Mouse (Mus musculus): ENCODE data around the gene P2rx6. TPM values are rescaled to one million over a fixed set of nuclear protein-coding genes. Genes with fewer than 3 reads are reported as not detected.

The P2rx6 gene
- polyA plus RNA-seq, 1 experiment from 2014 or later: 0.08 TPM

GRCm38 (mm10) chr16:17564221-17564620 lies 2.5 kb downstream of the P2rx6 start:
- no peak overlapping the region for H3K4me2 ChIP-seq
- H3K27ac ChIP-seq: no peak overlapping the region
- 36% methylated on average over 2 of the region's 2 CpGs for WGBS (ENCODE audit: insufficient replicate concordance)
- no peaks in the 10 kb centered on the region for H3K9me3 ChIP-seq (replicated peaks)
- peaks cover 92% of the 10 kb centered on the region for H3K27me3 ChIP-seq (replicated peaks)
- H3K9ac ChIP-seq: no peak overlapping the region
- no peaks in the 10 kb centered on the region for H3K36me3 ChIP-seq
- H3K4me1 ChIP-seq: peaks cover 22% of the 10 kb centered on the region
- H3K4me3 ChIP-seq: no peak overlapping the region
- ATAC-seq: no peak

GRCm38 (mm10) chr16:17564771-17565170 lies 3.1 kb downstream of the P2rx6 start:
- no peaks in the 10 kb centered on the region for H3K9me3 ChIP-seq (replicated peaks)
- no peak overlapping the region for H3K4me3 ChIP-seq
- WGBS (ENCODE audit: insufficient replicate concordance): 31% methylated on average over 3 of the region's 3 CpGs
- peaks cover 20% of the 10 kb centered on the region for H3K4me1 ChIP-seq
- no peak overlapping the region for H3K9ac ChIP-seq
- H3K27ac ChIP-seq: no peak overlapping the region
- no peak for ATAC-seq
- H3K4me2 ChIP-seq: no peak overlapping the region
- H3K36me3 ChIP-seq: no peaks in the 10 kb centered on the region
- peaks cover 89% of the 10 kb centered on the region for H3K27me3 ChIP-seq (replicated peaks)

- Histone ChIP-seq H3K4me2 (no peak overlapping the region), H3K27ac (no peak overlapping the region), H3K36me3 (no peaks in the 10 kb centered on the region), H3K9ac (no peak overlapping the region), H3K27me3 (replicated peaks) (peaks cover 86% of the 10 kb centered on the region), H3K9me3 (replicated peaks) (no peaks in the 10 kb centered on the region), H3K4me1 (peaks cover 15% of the 10 kb centered on the region), H3K4me3 (no peak overlapping the region)
- 22% methylated on average over 4 of the region's 4 CpGs for WGBS (ENCODE audit: insufficient replicate concordance)
- ATAC-seq: no peak
Observed at GRCm38 (mm10) chr16:17566186-17566585, 4.5 kb downstream of the P2rx6 start.

- H3K4me3 ChIP-seq: peak overlapping the region; percentile 51
- H3K9ac ChIP-seq: no peak overlapping the region; the same call in 1 of the 2 replicates
- ATAC-seq: no peak
- H3K36me3 ChIP-seq: no peaks in the 10 kb centered on the region
- no peak overlapping the region for H3K27ac ChIP-seq
- peaks cover 74% of the 10 kb centered on the region for H3K27me3 ChIP-seq (replicated peaks)
- H3K4me2 ChIP-seq: peak overlapping the region; percentile 73
- 12% methylated on average over 45 of the region's 45 CpGs for WGBS (ENCODE audit: insufficient replicate concordance)
- H3K4me1 ChIP-seq: peaks cover 12% of the 10 kb centered on the region
- H3K9me3 ChIP-seq (replicated peaks): no peaks in the 10 kb centered on the region
Observed at GRCm38 (mm10) chr16:17575870-17576824, 14.5 kb downstream of the P2rx6 start.

- Histone ChIP-seq H3K4me1 (peaks cover 12% of the 10 kb centered on the region), H3K4me2 (peak overlapping the region; percentile 73), H3K27ac (no peak overlapping the region), H3K9me3 (replicated peaks) (no peaks in the 10 kb centered on the region), H3K4me3 (peak overlapping the region; percentile 51), H3K27me3 (replicated peaks) (peaks cover 68% of the 10 kb centered on the region), H3K36me3 (no peaks in the 10 kb centered on the region), H3K9ac (no peak overlapping the region)
- WGBS (ENCODE audit: insufficient replicate concordance): 21% methylated on average over 8 of the region's 8 CpGs
- ATAC-seq: no peak
Observed at GRCm38 (mm10) chr16:17576825-17577215, 15.1 kb downstream of the P2rx6 start.

GRCm38 (mm10) chr16:17583064-17583463 lies 21.4 kb downstream of the P2rx6 start, which contains the start of gene Slc7a4:
TSS of gene Slc7a4 (minus strand) at chr16:17583214.
- no peak within 1 kb of the TSS for H3K4me3 ChIP-seq
- no peaks in the 10 kb centered on the region for H3K36me3 ChIP-seq
- no peak within 1 kb of the TSS for H3K9ac ChIP-seq
- no peaks in the 10 kb centered on the region for H3K4me1 ChIP-seq
- ATAC-seq: no peak
- WGBS (ENCODE audit: insufficient replicate concordance): 27% methylated on average over 8 of the region's 8 CpGs
- H3K27ac ChIP-seq: no peak within 1 kb of the TSS
- peaks cover 8% of the 10 kb centered on the region for H3K27me3 ChIP-seq (replicated peaks)
- H3K9me3 ChIP-seq (replicated peaks): peaks cover 1% of the 10 kb centered on the region; the same call in 1 of the 2 replicates
- H3K4me2 ChIP-seq: no peak within 1 kb of the TSS

GRCm38 (mm10) chr16:17584555-17584954 lies 22.9 kb downstream of the P2rx6 start:
- Histone ChIP-seq H3K4me1 (no peaks in the 10 kb centered on the region), H3K27ac (no peak overlapping the region), H3K4me3 (no peak overlapping the region), H3K9me3 (replicated peaks) (peaks cover 6% of the 10 kb centered on the region; the same call in 1 of the 2 replicates), H3K36me3 (no peaks in the 10 kb centered on the region), H3K27me3 (replicated peaks) (no peaks in the 10 kb centered on the region; the same call in 1 of the 2 replicates), H3K9ac (no peak overlapping the region), H3K4me2 (no peak overlapping the region)
- no peak for ATAC-seq
- 72% methylated on average over 7 of the region's 7 CpGs for WGBS (ENCODE audit: insufficient replicate concordance)

- ATAC-seq: no peak
- Histone ChIP-seq H3K4me2 (no peak overlapping the region), H3K9me3 (replicated peaks) (peaks cover 6% of the 10 kb centered on the region; the same call in 1 of the 2 replicates), H3K4me3 (no peak overlapping the region), H3K4me1 (no peaks in the 10 kb centered on the region), H3K36me3 (no peaks in the 10 kb centered on the region), H3K9ac (no peak overlapping the region), H3K27me3 (replicated peaks) (no peaks in the 10 kb centered on the region), H3K27ac (no peak overlapping the region)
- WGBS (ENCODE audit: insufficient replicate concordance): 69% methylated on average over 2 of the region's 2 CpGs
Observed at GRCm38 (mm10) chr16:17590731-17591130, 29.0 kb downstream of the P2rx6 start.

GRCm38 (mm10) chr16:17600944-17601562 lies 39.4 kb downstream of the P2rx6 start:
- Histone ChIP-seq H3K9ac (no peak overlapping the region), H3K4me2 (no peak overlapping the region), H3K27me3 (replicated peaks) (no peaks in the 10 kb centered on the region), H3K36me3 (no peaks in the 10 kb centered on the region), H3K27ac (no peak overlapping the region), H3K9me3 (replicated peaks) (no peaks in the 10 kb centered on the region), H3K4me3 (no peak overlapping the region), H3K4me1 (no peaks in the 10 kb centered on the region)
- no peak for ATAC-seq
- 52% methylated on average over 3 of the region's 3 CpGs for WGBS (ENCODE audit: insufficient replicate concordance)

GRCm38 (mm10) chr16:17604941-17605340 lies 43.3 kb downstream of the P2rx6 start:
- no peak overlapping the region for H3K4me3 ChIP-seq
- no peaks in the 10 kb centered on the region; the same call in 1 of the 2 replicates for H3K27me3 ChIP-seq (replicated peaks)
- 62% methylated on average over 4 of the region's 4 CpGs for WGBS (ENCODE audit: insufficient replicate concordance)
- no peaks in the 10 kb centered on the region for H3K9me3 ChIP-seq (replicated peaks)
- ATAC-seq: no peak
- H3K9ac ChIP-seq: no peak overlapping the region
- no peaks in the 10 kb centered on the region for H3K4me1 ChIP-seq
- no peaks in the 10 kb centered on the region for H3K36me3 ChIP-seq
- no peak overlapping the region for H3K27ac ChIP-seq
- H3K4me2 ChIP-seq: no peak overlapping the region

- Histone ChIP-seq H3K4me3 (no peak overlapping the region), H3K9ac (no peak overlapping the region), H3K4me1 (no peaks in the 10 kb centered on the region), H3K27me3 (replicated peaks) (no peaks in the 10 kb centered on the region; the same call in 1 of the 2 replicates), H3K27ac (no peak overlapping the region), H3K36me3 (no peaks in the 10 kb centered on the region), H3K4me2 (no peak overlapping the region), H3K9me3 (replicated peaks) (0 out of 2 replicates have a peak, but pooled peaks cover 4% of the 10 kb centered on the region)
- no peak for ATAC-seq
- 60% methylated on average over 5 of the region's 5 CpGs for WGBS (ENCODE audit: insufficient replicate concordance)
Observed at GRCm38 (mm10) chr16:17605684-17606083, 44.0 kb downstream of the P2rx6 start.

GRCm38 (mm10) chr16:17611383-17611782 lies 49.7 kb downstream of the P2rx6 start:
- Histone ChIP-seq H3K9ac (no peak overlapping the region), H3K4me1 (no peaks in the 10 kb centered on the region), H3K4me2 (no peak overlapping the region), H3K27me3 (replicated peaks) (no peaks in the 10 kb centered on the region; the same call in 1 of the 2 replicates), H3K4me3 (no peak overlapping the region), H3K9me3 (replicated peaks) (0 out of 2 replicates have a peak, but pooled peaks cover 4% of the 10 kb centered on the region), H3K36me3 (no peaks in the 10 kb centered on the region), H3K27ac (no peak overlapping the region)
- 58% methylated on average over 4 of the region's 4 CpGs for WGBS (ENCODE audit: insufficient replicate concordance)
- no peak for ATAC-seq
